Mouse (Mus musculus) adrenal gland, postnatal 10 days (tissue): ENCODE measurements at regions not wholly inside any gene's neighbourhood (a gene's known extent, or its start where the extent isn't known, plus 50 kb on each side); places are given as distances from the start of the nearest gene placed in this dataset. TPM values are rescaled to one million over a fixed set of nuclear protein-coding genes. Genes with fewer than 3 reads are reported as not detected.

Experiments used
- DNase-seq: peaks from one replicate; pipeline ENCODE4 v3.0.0; 2021; ENCODE audit warnings: mixed read lengths
- microRNA-seq: library from miRNA; unstranded; fragments of <30 nt; microRNA quantifications from one replicate; pipeline ENCODE4 v1.2.0, GENCODE M21; 2021

DNA sequence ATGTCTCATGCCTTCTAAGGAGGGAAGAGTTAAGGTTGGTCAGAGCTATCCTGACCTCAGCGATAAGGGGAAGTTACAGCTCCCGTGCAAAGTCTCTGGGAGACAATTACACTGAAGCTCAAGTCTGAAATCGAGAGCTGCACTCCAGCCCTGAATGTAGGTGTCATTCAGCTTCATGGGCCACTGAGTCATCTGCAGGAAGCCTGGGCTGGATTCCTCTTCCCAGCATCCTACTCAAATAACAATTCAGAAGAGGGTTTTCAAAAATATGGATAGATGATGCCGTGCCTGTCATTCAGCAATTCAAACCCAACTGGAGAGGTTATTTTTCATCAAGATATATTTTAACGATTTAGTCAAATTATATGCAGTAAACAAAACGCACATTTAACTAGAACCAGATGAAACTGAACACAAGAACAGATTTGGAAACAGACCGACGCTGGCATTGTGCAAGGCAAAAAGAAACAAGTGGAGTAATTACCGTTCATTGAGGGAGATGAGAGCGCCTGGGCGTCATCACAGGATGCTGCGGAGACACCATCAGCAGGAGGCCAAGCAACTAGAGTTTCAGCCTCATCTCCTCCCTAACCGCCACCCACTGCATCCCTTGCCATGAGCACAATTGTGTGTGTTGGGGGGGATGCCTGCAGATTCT, 57.8 kb upstream of the Cfap46 start:
- no peak for DNase-seq

- peak; percentile 25 for DNase-seq
Measured at GRCm38 (mm10) chr7:139746803-139747202, 63.2 kb upstream of the Cfap46 start.

GRCm38 (mm10) chr7:139747290-139748067, 63.9 kb upstream of the Cfap46 start:
- no peak for DNase-seq

GRCm38 (mm10) chr7:139755004-139755403, 71.4 kb upstream of the Cfap46 start:
- no peak for DNase-seq

GRCm38 (mm10) chr7:139762522-139762921, 71.5 kb upstream of the Adgra1 start:
- no peak for DNase-seq

- DNase-seq, result no peak
Measured at GRCm38 (mm10) chr7:139763241-139763640, 70.7 kb upstream of the Adgra1 start.

GRCm38 (mm10) chr7:139766296-139766695, 67.7 kb upstream of the Adgra1 start:
- no peak for DNase-seq

GRCm38 (mm10) chr7:139769167-139769566, 64.8 kb upstream of the Adgra1 start:
- no peak for DNase-seq

DNA sequence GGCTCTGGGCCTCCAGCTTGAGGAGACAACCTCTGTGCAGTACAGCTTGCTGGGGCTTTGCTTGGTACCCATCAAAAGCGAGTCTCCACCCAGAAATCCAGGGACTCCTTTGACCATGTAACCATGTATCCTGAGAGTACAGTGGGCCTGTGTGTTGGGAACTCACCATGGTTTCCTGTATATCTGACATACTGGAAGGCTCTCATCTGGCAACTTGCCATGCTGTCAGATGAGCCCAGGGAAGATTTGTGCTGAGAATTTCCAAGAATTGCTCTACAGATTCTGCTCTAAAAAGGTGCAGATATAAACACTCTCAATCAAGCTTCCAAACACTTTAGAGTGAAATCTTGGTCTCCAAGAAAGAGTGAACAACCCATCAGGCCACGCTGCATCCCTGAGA, 56.7 kb upstream of the Adgra1 start:
- DNase-seq, result no peak

- no peak for DNase-seq
Measured at GRCm38 (mm10) chr7:139779876-139780275, 54.1 kb upstream of the Adgra1 start.

DNA sequence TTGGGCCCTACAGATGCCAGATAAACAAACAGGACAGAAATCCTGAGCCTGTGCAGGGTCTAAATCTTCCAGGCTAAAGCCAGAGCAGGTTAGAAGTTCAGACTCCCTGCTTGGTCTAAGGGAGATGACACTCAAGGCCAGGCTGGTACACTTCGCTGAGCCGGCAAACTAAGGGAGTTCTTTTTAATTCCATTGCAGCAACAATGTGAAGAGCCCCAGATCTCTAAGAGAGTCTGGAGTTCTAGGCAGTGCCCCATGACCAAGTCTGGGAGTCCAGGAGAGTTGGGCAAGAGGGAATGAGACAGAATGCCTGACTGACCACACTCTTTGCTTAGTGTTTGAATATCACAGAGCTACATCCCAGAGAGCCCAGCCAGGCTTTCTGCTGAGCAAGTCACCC, 52.5 kb upstream of the Adgra1 start:
- DNase-seq, result no peak

Small RNA genes in the stretch of these regions (microRNA-seq; reads per million reads assigned to microRNA genes)
- gene Mir6401, result not detected
